Mouse (Mus musculus): ENCODE data around the gene Pex10. TPM values are rescaled to one million over a fixed set of nuclear protein-coding genes. Genes with fewer than 3 reads are reported as not detected.
A peak's percentile ranks its signal among the peaks of the same experiment; 100 is the strongest.
"Not testable (repeated sequence)": the region's sequence is repeated elsewhere in the genome, so short reads cannot be mapped to it uniquely, and the experiment has no call there.

Pex10 gene
- polyA plus RNA-seq, 1 experiment from 2014 or later, result 5.6 TPM

DNA sequence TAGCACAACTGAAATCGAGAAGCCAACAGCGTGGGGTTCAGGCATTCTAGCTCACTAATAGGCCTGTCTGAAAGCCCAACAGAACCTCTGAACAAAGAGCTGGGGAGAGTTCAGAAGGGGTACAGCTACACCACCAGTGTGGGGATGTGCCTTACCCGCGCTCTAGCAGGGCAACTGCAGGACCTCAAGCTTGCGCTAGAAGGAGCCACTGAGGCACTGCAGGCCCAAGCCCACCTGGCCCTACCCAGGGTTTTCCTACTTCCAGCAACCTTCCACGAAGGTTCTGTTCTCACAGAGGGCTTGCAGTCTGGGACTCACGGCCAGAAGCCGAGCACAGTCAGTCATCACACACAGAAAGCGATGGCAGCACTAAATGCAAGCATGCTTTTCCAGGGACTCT, 8.3 kb downstream of the Pex10 start:
- 88% methylated on average over 9 of the region's 9 CpGs for WGBS
- ATAC-seq (ENCODE audit: insufficient number of reproducible peaks, insufficient read depth, low FRiP score, low read depth), result no peak
- H3K4me1 ChIP-seq (ENCODE audit: control insufficient read depth in 2 of 2, insufficient read depth in 2 of 2, low read length in 2 of 2), result no peaks in the 10 kb centered on the region
- no peaks in the 10 kb centered on the region for H3K27me3 ChIP-seq (ENCODE audit: control insufficient read depth, insufficient read depth, low read length)
- peaks cover 97% of the 10 kb centered on the region for H3K36me3 ChIP-seq (ENCODE audit: control insufficient read depth, insufficient read depth, low read length)
- no peak overlapping the region for H3K4me3 ChIP-seq (ENCODE audit: control insufficient read depth in 1 of 2, insufficient read depth in 1 of 2, low read depth in 1 of 2, low read length in 2 of 2)
- H3K9ac ChIP-seq (ENCODE audit: low read length), result no peak overlapping the region
- H3K9me3 ChIP-seq (ENCODE audit: control insufficient read depth, low read length), result no peaks in the 10 kb centered on the region
- H3K27ac ChIP-seq (replicated peaks in 1 of 2; ENCODE audit: control insufficient read depth in 1 of 2, insufficient read depth in 1 of 2, low read depth in 2 of 2, low read length in 2 of 2), result no peak overlapping the region
- no peak overlapping the region for H3K4me2 ChIP-seq (ENCODE audit: low read length)

DNA sequence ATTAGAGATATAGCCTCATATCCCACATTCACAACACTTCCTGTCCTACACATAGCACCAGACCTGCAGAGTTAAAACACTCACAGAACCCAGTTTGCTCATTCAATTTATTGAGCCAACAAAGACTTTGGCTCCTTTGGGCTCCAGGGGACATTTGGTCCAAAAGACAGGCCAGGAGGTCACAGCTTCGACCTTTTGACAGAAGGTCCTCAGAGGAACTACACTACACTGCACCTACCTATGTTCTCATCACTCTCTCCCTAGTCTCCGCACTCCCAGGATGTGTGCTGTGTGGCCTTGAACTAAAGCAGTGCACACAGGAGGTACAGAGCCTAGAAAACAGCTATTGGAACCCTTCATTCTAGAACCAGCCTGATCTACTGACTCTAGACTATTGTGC, 9.0 kb downstream of the Pex10 start:
- peaks cover 97% of the 10 kb centered on the region for H3K36me3 ChIP-seq (ENCODE audit: control insufficient read depth, insufficient read depth, low read length)
- no peak overlapping the region for H3K4me2 ChIP-seq (ENCODE audit: low read length)
- H3K9me3 ChIP-seq (ENCODE audit: control insufficient read depth, low read length), result no peaks in the 10 kb centered on the region
- no peaks in the 10 kb centered on the region for H3K4me1 ChIP-seq (ENCODE audit: control insufficient read depth in 2 of 2, insufficient read depth in 2 of 2, low read length in 2 of 2)
- H3K9ac ChIP-seq (ENCODE audit: low read length), result no peak overlapping the region
- ATAC-seq (ENCODE audit: insufficient number of reproducible peaks, insufficient read depth, low FRiP score, low read depth), result no peak
- no peak overlapping the region for H3K27ac ChIP-seq (replicated peaks in 1 of 2; ENCODE audit: control insufficient read depth in 1 of 2, insufficient read depth in 1 of 2, low read depth in 2 of 2, low read length in 2 of 2)
- WGBS, result 88% methylated on average over 2 of the region's 2 CpGs
- H3K27me3 ChIP-seq (ENCODE audit: control insufficient read depth, insufficient read depth, low read length), result no peaks in the 10 kb centered on the region
- H3K4me3 ChIP-seq (ENCODE audit: control insufficient read depth in 1 of 2, insufficient read depth in 1 of 2, low read depth in 1 of 2, low read length in 2 of 2), result no peak overlapping the region

DNA sequence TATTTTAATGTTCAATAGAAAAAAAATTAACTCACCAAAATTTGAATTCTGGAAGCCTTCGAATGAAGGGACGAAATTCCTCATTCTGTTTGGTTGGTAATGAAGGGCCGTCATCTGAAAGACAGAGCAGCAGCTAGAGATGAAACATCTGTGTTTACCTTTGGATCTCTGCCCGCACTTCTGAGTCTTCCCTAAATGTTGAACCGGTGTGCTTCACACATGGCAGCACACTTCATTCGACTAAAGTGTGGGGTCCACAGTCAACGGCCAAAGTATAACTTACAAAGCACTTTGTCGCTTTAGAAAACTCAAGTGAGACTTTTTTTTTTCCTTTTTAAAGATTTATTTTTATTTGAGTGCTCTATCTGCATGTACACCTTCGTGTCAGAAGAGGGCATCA, 9.9 kb downstream of the Pex10 start:
- no peak overlapping the region for H3K4me3 ChIP-seq (ENCODE audit: control insufficient read depth in 1 of 2, insufficient read depth in 1 of 2, low read depth in 1 of 2, low read length in 2 of 2)
- no peaks in the 10 kb centered on the region for H3K27me3 ChIP-seq (ENCODE audit: control insufficient read depth, insufficient read depth, low read length)
- ATAC-seq (ENCODE audit: insufficient number of reproducible peaks, insufficient read depth, low FRiP score, low read depth), result no peak
- no peak overlapping the region for H3K27ac ChIP-seq (replicated peaks in 1 of 2; ENCODE audit: control insufficient read depth in 1 of 2, insufficient read depth in 1 of 2, low read depth in 2 of 2, low read length in 2 of 2)
- no peak overlapping the region for H3K4me2 ChIP-seq (ENCODE audit: low read length)
- H3K36me3 ChIP-seq (ENCODE audit: control insufficient read depth, insufficient read depth, low read length), result peaks cover 96% of the 10 kb centered on the region
- no peaks in the 10 kb centered on the region for H3K9me3 ChIP-seq (ENCODE audit: control insufficient read depth, low read length)
- 85% methylated on average over 9 of the region's 9 CpGs for WGBS
- H3K4me1 ChIP-seq (ENCODE audit: control insufficient read depth in 2 of 2, insufficient read depth in 2 of 2, low read length in 2 of 2), result no peaks in the 10 kb centered on the region
- no peak overlapping the region for H3K9ac ChIP-seq (ENCODE audit: low read length)

DNA sequence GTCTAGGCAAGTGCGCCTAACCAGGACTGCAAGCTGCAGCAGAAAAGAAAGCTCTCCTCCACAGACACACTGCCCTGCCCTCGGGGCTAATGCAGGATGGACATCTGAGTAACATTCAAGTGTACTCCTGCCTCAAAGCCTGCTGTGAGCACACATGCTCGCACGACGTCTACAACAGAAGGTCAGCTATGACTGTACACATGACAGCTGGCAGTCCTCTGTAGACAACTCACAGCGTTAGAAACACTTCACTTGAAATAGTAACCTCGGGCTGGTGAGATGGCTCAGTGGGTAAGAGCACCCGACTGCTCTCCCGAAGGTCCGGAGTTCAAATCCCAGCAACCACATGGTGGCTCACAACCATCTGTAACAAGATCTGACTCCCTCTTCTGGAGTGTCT, 12.0 kb downstream of the Pex10 start:
- peaks cover 95% of the 10 kb centered on the region for H3K36me3 ChIP-seq (ENCODE audit: control insufficient read depth, insufficient read depth, low read length)
- not testable (repeated sequence) for H3K27me3 ChIP-seq (ENCODE audit: control insufficient read depth, insufficient read depth, low read length); ATAC-seq (ENCODE audit: insufficient number of reproducible peaks, insufficient read depth, low FRiP score, low read depth); H3K9ac ChIP-seq (ENCODE audit: low read length); H3K9me3 ChIP-seq (ENCODE audit: control insufficient read depth, low read length); H3K4me2 ChIP-seq (ENCODE audit: low read length); H3K27ac ChIP-seq (replicated peaks in 1 of 2; ENCODE audit: control insufficient read depth in 1 of 2, insufficient read depth in 1 of 2, low read depth in 2 of 2, low read length in 2 of 2); H3K4me1 ChIP-seq (ENCODE audit: control insufficient read depth in 2 of 2, insufficient read depth in 2 of 2, low read length in 2 of 2); H3K4me3 ChIP-seq (ENCODE audit: control insufficient read depth in 1 of 2, insufficient read depth in 1 of 2, low read depth in 1 of 2, low read length in 2 of 2)
- 82% methylated on average over 10 of the region's 10 CpGs for WGBS

DNA sequence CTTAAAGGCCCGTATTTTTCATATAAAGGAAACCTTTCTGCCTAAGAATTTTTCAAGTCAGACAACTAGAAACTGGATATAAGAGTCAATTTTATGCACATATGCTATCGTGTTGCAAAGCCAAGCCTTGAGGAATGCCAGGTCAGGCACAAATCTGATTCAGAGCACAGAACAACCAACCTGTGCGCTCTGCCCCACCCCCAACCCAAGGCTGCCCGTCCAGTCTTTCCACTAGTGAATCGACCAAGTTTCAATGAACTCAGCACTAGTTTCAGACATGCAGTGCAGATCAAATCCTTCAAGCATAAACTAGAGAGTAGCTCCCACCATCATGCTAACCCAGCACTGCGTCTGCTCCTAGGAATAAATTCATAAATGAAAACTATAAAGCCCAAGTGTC, 12.8 kb downstream of the Pex10 start:
- Histone ChIP-seq H3K4me2 (ENCODE audit: low read length) (no peak overlapping the region), H3K27ac (replicated peaks in 1 of 2; ENCODE audit: control insufficient read depth in 1 of 2, insufficient read depth in 1 of 2, low read depth in 2 of 2, low read length in 2 of 2) (no peak overlapping the region), H3K36me3 (ENCODE audit: control insufficient read depth, insufficient read depth, low read length) (peaks cover 86% of the 10 kb centered on the region), H3K4me3 (ENCODE audit: control insufficient read depth in 1 of 2, insufficient read depth in 1 of 2, low read depth in 1 of 2, low read length in 2 of 2) (no peak overlapping the region), H3K9me3 (ENCODE audit: control insufficient read depth, low read length) (no peaks in the 10 kb centered on the region), H3K9ac (ENCODE audit: low read length) (no peak overlapping the region), H3K4me1 (ENCODE audit: control insufficient read depth in 2 of 2, insufficient read depth in 2 of 2, low read length in 2 of 2) (peaks cover 0 to 7% of the 10 kb centered on the region in 2 experiments; a peak in 3 of 4 replicates), H3K27me3 (ENCODE audit: control insufficient read depth, insufficient read depth, low read length) (no peaks in the 10 kb centered on the region)
- 86% methylated on average over 6 of the region's 6 CpGs for WGBS
- ATAC-seq (ENCODE audit: insufficient number of reproducible peaks, insufficient read depth, low FRiP score, low read depth), result no peak

DNA sequence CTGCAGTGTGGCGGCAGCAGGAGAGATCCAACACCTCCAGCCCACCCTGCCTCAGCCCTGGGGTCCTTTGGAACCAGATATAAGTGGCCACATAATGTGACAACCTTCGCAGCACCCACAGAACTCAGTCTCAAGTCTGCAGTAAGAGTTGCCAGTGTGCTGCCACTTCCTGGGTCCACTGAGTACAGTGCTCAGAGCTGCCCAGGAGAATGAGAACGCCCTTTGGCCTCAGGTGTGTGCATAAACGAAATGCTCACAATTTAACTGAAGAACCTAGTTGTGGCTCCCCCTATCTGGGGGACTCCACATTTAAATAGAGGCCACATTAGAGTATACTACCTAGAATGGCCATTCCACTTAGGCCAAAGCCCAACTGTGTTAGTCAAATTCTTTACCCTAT, 16.7 kb downstream of the Pex10 start:
- no peaks in the 10 kb centered on the region for H3K9me3 ChIP-seq (ENCODE audit: control insufficient read depth, low read length)
- no peak overlapping the region for H3K4me2 ChIP-seq (ENCODE audit: low read length)
- H3K36me3 ChIP-seq (ENCODE audit: control insufficient read depth, insufficient read depth, low read length), result peaks cover 49% of the 10 kb centered on the region
- WGBS, result 86% methylated on average over 4 of the region's 4 CpGs
- no peak overlapping the region for H3K27ac ChIP-seq (replicated peaks in 1 of 2; ENCODE audit: control insufficient read depth in 1 of 2, insufficient read depth in 1 of 2, low read depth in 2 of 2, low read length in 2 of 2)
- ATAC-seq (ENCODE audit: insufficient number of reproducible peaks, insufficient read depth, low FRiP score, low read depth), result no peak
- H3K4me3 ChIP-seq (ENCODE audit: control insufficient read depth in 1 of 2, insufficient read depth in 1 of 2, low read depth in 1 of 2, low read length in 2 of 2), result no peak overlapping the region
- H3K9ac ChIP-seq (ENCODE audit: low read length), result no peak overlapping the region
- H3K4me1 ChIP-seq (ENCODE audit: control insufficient read depth in 2 of 2, insufficient read depth in 2 of 2, low read length in 2 of 2), result peaks cover 6 to 24% of the 10 kb centered on the region in 2 experiments; a peak in 3 of 4 replicates
- no peaks in the 10 kb centered on the region for H3K27me3 ChIP-seq (ENCODE audit: control insufficient read depth, insufficient read depth, low read length)

DNA sequence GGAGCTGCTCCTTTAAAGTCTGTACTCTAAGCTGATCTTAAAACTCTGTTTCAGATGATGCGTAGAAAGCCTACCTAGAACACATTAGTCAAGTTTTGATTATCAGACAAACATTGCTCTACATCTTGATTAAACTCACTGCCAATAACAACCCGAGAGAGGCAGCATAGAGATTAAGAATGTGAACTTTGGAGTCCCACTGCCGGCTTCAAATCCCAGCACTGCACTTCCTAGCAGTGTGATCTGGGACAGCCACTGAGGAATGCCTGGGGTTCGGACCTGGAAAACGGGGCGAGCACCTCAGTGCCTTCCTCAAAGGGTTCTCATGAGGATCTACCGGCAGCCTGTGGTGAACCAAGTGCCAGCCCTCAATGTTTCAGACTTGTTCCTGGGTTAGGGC, 17.5 kb downstream of the Pex10 start:
- peak overlapping the region; percentile 95 for H3K9ac ChIP-seq (ENCODE audit: low read length)
- H3K4me2 ChIP-seq (ENCODE audit: low read length), result peak overlapping the region; percentile 94
- H3K4me3 ChIP-seq (ENCODE audit: control insufficient read depth in 1 of 2, insufficient read depth in 1 of 2, low read depth in 1 of 2, low read length in 2 of 2), result 0 out of 4 replicates have a peak overlapping the region, but pooled peaks of 1 of the 2 experiments have one; percentile 97

More for the DNA sequence above, 17.5 kb downstream of the Pex10 start:
- Histone ChIP-seq H3K4me1 (ENCODE audit: control insufficient read depth in 2 of 2, insufficient read depth in 2 of 2, low read length in 2 of 2) (peaks cover 6 to 24% of the 10 kb centered on the region in 2 experiments; a peak in 3 of 4 replicates), H3K36me3 (ENCODE audit: control insufficient read depth, insufficient read depth, low read length) (peaks cover 42% of the 10 kb centered on the region), H3K9me3 (ENCODE audit: control insufficient read depth, low read length) (no peaks in the 10 kb centered on the region), H3K27me3 (ENCODE audit: control insufficient read depth, insufficient read depth, low read length) (no peaks in the 10 kb centered on the region), H3K27ac (replicated peaks in 1 of 2; ENCODE audit: control insufficient read depth in 1 of 2, insufficient read depth in 1 of 2, low read depth in 2 of 2, low read length in 2 of 2) (no peak overlapping the region)
- WGBS, result 82% methylated on average over 7 of the region's 7 CpGs
- ATAC-seq (ENCODE audit: insufficient number of reproducible peaks, insufficient read depth, low FRiP score, low read depth), result no peak

Data from heart, embryonic 14.5 days (tissue).